Mouse (Mus musculus): ENCODE results near the gene Zfhx3. TPM values are rescaled to one million over a fixed set of nuclear protein-coding genes. Genes with fewer than 3 reads are reported as not detected.

Gene Zfhx3
- polyA plus RNA-seq, 1 experiment from 2014 or later, result 4.3 TPM

DNA sequence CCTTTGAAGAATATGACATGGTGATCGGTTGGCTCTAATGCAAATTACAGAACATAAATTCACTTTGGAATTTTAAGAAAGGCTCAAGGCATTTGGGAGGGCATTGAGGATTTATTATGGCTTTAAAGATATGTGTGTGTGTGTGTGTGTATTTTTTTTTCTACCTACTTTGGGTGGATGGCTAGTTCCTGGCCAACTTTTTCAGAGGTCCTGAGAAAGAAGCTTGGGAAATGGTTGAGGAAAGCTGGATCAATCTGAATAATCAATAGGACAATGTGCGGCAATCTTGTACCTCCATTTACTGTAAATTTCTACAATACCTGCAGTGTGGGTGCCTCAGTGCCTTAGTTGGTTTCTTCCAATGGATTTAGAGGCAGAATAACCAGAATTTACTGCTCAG, 763.3 kb downstream of the Zfhx3 start:
- DNase-seq (ENCODE audit: low read depth, low spot score) (no peak), ATAC-seq (no peak)
- TF ChIP-seq CTCF (IDR thresholded peaks at IDR 0.05), result no peak
- ChIA-PET POLR2A (interaction anchor here (0.7 kb wide), 1 partner anchor 151 kb away, joined by 4 read pairs; no protein-coding TSS in a partner anchor), CTCF (no interaction called here)
- in situ Hi-C loops (cut with MboI; ENCODE audit: low pct_unique_long_range_greater_than_20kb), result no loop called here
- no peaks in the 10 kb centered on the region for H3K27me3 ChIP-seq

DNA sequence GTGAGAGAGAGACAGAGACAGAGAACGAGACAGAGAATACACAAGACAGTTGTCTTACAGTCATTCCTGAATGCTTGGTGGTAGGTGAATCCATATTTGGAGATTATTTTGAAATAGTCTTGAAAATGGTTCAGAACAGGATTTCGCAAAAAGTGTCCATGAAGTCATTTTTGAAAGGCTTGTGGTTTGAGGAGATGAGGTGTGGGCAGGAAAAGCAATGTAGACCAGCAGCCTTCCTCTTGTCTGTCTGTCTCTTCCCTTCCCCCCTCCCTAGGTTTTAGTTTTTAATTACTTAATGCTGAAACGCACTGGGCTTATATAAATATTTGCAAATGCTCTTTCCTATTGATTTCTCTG, 764.0 kb downstream of the Zfhx3 start:
- POLR2A ChIA-PET, result no interaction called here
- in situ Hi-C loops (cut with MboI; ENCODE audit: low pct_unique_long_range_greater_than_20kb), result no loop called here
- CTCF ChIA-PET, result no interaction called here
- DNase-seq (ENCODE audit: low read depth, low spot score), result no peak
- H3K27me3 ChIP-seq, result no peaks in the 10 kb centered on the region
- ATAC-seq, result no peak
- TF ChIP-seq CTCF (IDR thresholded peaks at IDR 0.05), result no peak

DNA sequence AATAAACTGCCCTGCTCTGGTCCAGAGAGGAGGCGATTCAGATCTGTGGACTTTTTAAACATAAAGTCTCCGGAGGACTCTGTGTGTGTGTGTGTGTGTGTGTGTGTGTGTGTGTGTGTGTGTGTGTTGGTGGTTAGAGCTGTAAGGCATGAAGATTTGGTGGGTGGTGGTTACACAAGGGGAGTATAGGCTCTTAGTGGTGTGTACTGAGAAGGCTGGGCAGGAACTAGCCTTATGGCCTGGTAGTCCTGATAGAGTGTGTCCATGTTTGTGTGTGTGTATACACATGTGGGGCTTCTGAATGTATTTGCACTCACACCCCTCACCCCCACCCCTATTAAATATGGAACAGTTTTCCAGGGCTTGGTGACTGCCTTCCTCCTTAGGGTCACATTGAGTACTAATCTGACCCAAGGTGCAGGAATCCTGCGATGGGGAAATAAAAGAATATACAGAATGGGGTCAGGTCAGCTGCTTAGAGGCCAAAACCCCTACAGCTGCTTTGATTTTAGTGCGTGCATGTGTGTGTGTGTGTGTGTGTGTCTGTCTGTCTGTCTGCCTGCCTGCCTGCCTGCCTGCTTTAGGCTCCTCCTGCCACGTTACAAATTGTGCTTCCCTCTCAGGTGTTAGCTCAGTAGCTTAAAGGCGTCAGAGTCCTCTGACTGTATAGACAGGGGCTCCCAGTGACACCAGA, 764.6 kb downstream of the Zfhx3 start:
- no peak for TF ChIP-seq CTCF (IDR thresholded peaks at IDR 0.05)
- no peak for ATAC-seq
- in situ Hi-C loops (cut with MboI; ENCODE audit: low pct_unique_long_range_greater_than_20kb), result no loop called here
- H3K27me3 ChIP-seq, result no peaks in the 10 kb centered on the region
- CTCF ChIA-PET, result interaction anchor here (1.1 kb wide), 1 partner anchor 51 kb away, joined by 3 read pairs; no protein-coding TSS in a partner anchor
- POLR2A ChIA-PET, result no interaction called here
- no peak for DNase-seq (ENCODE audit: low read depth, low spot score)

DNA sequence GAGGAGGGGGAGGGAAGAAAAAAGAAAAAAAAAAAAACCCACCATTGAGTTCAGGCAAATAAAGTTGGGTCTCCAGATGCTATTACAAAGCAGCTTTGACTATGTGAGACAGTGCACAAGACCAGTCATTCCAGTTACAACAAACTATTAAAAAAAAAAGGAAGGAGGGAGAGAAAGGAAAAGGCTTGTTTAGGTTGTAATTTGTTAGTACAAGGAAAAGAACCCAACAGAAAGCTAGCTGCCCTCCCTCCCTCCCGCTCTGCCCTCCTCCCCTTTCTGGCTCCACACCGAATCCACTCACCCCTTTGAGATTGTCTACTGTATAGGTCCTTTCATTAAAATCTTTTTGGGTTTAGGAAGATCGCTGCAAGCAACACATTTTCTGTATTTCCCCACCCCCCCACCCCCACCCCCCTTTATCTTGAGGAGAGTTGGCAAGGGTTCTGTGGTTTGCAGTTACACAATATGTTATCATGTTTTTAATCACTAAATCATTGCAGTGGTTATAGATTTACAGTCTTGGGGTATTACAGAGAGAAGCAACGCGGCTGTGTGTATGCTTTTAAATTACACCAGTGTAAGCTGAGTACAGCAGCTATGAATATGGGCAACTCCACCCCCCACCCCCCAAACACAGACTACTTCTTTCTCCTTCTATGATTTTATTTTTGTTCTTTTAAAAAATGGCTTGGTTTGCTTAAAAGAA, 765.3 kb downstream of the Zfhx3 start:
- in situ Hi-C loops (cut with MboI; ENCODE audit: low pct_unique_long_range_greater_than_20kb), result no loop called here
- no peak for TF ChIP-seq CTCF (IDR thresholded peaks at IDR 0.05)
- CTCF ChIA-PET, result interaction anchor here (1.0 to 1.5 kb wide), 4 partner anchors 50 to 179 kb away, joined by 3 read pairs; no protein-coding TSS in a partner anchor
- no peaks in the 10 kb centered on the region for H3K27me3 ChIP-seq
- ATAC-seq (no peak), DNase-seq (ENCODE audit: low read depth, low spot score) (no peak)
- POLR2A ChIA-PET, result interaction anchor here (0.6 to 1.1 kb wide), 3 partner anchors 51 to 188 kb away, joined by 4 to 7 read pairs (median 4); no protein-coding TSS in a partner anchor

DNA sequence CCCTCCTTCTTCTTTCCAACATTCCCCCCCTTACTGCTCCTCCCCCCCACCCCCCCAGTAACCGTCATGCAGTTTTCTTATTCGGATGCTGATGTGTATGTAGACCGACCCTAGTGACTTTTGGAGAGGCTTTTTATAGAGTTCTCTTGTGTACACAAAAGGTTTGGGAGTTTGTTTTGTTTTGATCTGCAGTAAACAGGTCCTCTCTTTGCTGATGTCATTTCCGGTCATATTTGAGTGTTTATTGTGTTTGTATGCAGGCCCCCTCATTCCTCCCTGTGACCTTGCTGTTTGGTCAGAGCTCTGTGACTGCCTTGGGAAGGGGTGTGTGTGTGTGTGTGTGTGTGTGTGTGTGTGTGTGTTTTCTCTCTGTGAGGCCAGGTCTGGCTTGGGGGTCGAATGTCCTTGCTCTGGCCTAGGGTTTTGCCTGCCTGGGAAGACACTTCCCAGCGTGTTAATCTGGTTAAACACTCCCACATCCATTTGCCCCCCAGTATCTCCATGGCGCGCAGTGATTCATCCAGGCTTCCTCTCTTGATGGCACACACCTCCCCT, 766.5 kb downstream of the Zfhx3 start:
- no peak for DNase-seq (ENCODE audit: low read depth, low spot score)

DNA sequence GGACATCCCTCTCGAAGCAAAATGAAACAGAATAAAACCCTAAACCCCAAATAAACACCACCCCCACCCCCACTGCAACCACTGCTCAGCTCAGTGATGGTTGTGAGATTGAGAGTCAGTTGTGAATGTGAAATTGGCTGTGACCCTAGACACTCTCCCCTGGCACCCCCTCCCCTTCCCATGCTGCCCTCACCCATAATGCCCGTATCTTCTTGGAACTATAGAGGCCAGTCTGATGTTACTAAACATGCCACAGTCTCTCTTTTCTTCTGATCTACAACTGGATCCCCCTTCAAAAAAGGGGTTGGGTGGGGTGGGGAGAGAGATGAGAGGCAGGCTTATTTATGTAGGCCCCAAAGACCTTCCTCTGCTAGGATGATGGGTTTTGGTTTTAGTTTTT, 767.0 kb downstream of the Zfhx3 start:
- in situ Hi-C loops (cut with MboI; ENCODE audit: low pct_unique_long_range_greater_than_20kb), result no loop called here
- TF ChIP-seq CTCF (IDR thresholded peaks at IDR 0.05), result no peak
- ChIA-PET CTCF (no interaction called here), POLR2A (no interaction called here)
- H3K27me3 ChIP-seq, result no peaks in the 10 kb centered on the region
- DNase-seq (ENCODE audit: low read depth, low spot score) (no peak), ATAC-seq (no peak)

More for the DNA sequence above, 766.5 kb downstream of the Zfhx3 start:
- no peak for TF ChIP-seq CTCF (IDR thresholded peaks at IDR 0.05)
- ChIA-PET CTCF (interaction anchor here (1.0 to 1.5 kb wide), 3 partner anchors 51 to 178 kb away, joined by 3 read pairs; no protein-coding TSS in a partner anchor), POLR2A (interaction anchor here (0.7 to 1.1 kb wide), 3 partner anchors 29 to 187 kb away, joined by 6 to 7 read pairs (median 7); no protein-coding TSS in a partner anchor)
- no peaks in the 10 kb centered on the region for H3K27me3 ChIP-seq
- in situ Hi-C loops (cut with MboI; ENCODE audit: low pct_unique_long_range_greater_than_20kb), result no loop called here
- no peak for ATAC-seq

DNA sequence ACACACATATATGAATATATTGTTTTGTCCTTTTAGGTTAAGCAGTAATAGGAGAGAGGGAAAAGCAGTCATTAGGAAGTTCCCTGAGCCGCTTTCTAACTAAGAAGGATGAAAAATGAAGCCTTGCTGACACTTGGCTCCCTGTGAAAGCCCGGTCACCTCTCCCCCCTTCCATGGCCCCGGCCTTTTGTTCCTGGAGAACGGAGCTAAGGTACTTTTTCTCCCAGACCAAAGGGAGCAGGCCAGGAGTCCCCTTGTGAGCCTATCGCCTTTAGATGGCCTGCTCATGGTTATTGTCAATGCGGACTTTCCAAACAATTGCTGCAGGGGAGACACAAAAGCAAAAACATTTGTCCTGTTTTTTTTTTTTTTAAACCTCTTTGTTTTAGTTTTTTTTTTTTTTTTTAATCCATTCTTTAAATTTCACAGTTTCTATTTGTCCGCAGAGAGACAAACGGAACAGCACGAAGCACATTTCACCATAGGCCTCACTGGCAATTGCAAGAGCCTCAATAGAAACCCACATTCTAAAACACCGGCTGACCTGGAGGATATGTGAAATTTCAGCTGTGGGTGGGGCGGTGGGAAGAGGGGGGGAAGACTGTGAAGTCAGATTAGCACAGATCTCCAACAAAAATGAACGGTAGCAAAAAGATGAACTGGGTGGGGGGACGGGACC, 767.6 kb downstream of the Zfhx3 start:
- TF ChIP-seq CTCF (IDR thresholded peaks at IDR 0.05), result no peak
- ATAC-seq (no peak), DNase-seq (ENCODE audit: low read depth, low spot score) (no peak)
- in situ Hi-C loops (cut with MboI; ENCODE audit: low pct_unique_long_range_greater_than_20kb), result loop anchor here (5.0 kb wide), 3 partner anchors 47 to 187 kb away; no protein-coding TSS in a partner anchor
- CTCF ChIA-PET, result no interaction called here
- POLR2A ChIA-PET, result interaction anchor here (0.6 to 0.7 kb wide), 4 partner anchors 14 to 548 kb away, joined by 3 to 8 read pairs (median 3); no protein-coding TSS in a partner anchor
- no peaks in the 10 kb centered on the region for H3K27me3 ChIP-seq

DNA sequence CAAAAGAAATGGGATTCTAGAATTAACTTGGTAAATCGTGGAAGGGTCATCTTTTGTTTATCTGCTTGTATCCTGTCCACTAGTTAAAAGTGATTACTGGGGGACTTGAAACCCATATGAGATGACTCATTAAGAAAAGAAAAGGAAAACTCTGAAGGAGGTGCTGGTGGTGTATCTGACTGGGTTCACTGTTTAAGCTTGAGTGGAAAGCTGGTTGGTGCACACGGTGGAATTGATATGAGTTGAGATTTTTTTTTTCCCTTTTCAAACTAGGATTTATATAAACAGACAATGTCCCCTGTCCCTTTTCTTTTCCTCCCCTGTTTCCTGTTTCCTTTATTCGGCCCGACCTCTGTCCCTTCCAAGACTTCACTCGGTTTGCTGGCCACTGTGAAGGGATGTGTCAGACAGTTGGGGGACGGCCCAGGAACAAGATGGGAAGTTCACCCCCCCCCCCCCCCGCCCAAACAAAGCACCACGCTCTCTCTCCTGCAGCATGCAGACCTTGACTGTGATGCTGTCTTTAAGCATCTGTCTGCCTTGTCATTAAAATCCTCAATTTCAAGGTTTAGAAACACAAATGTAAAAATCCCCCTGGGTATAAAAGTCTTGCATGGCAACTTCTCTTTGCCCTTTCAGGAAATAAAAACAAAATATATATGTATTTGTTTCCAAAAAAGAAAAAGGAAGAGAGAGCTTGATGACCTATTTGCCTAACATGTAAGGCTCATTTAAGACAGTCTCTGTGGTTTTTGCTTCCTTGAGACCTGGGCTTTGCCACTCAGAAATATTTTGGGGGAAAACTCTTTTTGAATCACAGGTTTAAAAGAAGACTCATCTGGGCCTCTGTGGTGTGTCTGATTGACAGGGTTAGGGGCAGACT, 768.4 kb downstream of the Zfhx3 start:
- CTCF ChIA-PET, result no interaction called here
- in situ Hi-C loops (cut with MboI; ENCODE audit: low pct_unique_long_range_greater_than_20kb), result loop anchor here (5.0 kb wide), 3 partner anchors 46 to 186 kb away; no protein-coding TSS in a partner anchor
- ATAC-seq (no peak), DNase-seq (ENCODE audit: low read depth, low spot score) (no peak)
- POLR2A ChIA-PET, result interaction anchor here (0.6 to 0.7 kb wide), 5 partner anchors 15 to 547 kb away, joined by 3 to 8 read pairs (median 3); no protein-coding TSS in a partner anchor
- H3K27me3 ChIP-seq, result no peaks in the 10 kb centered on the region
- TF ChIP-seq CTCF (IDR thresholded peaks at IDR 0.05), result no peak

DNA sequence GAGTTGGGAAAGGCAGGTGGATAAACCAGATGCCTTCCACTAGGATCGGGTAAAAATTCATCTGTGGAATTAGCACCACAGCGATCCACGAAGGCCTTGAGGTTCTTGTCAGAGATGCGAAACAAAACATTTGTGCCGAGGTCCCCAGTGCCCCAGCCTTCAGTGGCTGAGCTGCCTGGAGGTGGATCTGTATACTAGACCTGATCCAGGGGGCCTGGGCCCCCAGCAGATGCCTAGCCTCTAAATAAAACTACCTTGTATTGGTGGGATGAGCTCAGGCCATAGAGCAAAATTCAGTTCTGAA, 769.0 kb downstream of the Zfhx3 start:
- no peak for TF ChIP-seq CTCF (IDR thresholded peaks at IDR 0.05)
- in situ Hi-C loops (cut with MboI; ENCODE audit: low pct_unique_long_range_greater_than_20kb), result loop anchor here (5.0 kb wide), 3 partner anchors 46 to 186 kb away; no protein-coding TSS in a partner anchor
- no peak for DNase-seq (ENCODE audit: low read depth, low spot score)
- no peaks in the 10 kb centered on the region for H3K27me3 ChIP-seq
- ChIA-PET POLR2A (no interaction called here), CTCF (interaction anchor here (1.5 kb wide), 1 partner anchor 9 kb away, joined by 3 read pairs; no protein-coding TSS in a partner anchor)
- ATAC-seq, result no peak

Measured in Patski (cell line).